Mouse (Mus musculus) cerebellum, adult 9-11 months (tissue): Measurements from ENCODE around the gene Prss56.

Experiments
- DNase-seq: peaks from one replicate; pipeline ENCODE4 v3.0.0; 2022

Gene Prss56

GRCm38 (mm10) chr1:87186261-87187036 lies 3.3 kb downstream of the Prss56 start:
- DNase-seq: peak; percentile 17

DNA sequence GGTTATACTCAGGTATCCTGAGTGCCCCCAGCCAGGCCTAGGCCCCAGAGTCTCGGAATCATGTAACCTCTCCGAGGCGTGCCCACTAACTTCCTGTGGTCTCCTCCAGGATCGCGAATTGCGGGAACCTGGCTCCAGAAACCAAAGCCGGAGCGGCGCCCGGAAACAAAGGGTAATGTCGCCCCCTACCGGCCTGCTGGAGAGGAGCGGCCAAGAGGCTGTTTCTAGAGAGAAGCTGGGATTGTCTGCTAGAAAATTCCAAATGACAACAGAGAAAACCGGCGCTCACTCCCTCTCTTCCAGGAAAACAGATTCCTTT lies 3.9 kb downstream of the Prss56 start:
- DNase-seq: peak; percentile 58

DNA sequence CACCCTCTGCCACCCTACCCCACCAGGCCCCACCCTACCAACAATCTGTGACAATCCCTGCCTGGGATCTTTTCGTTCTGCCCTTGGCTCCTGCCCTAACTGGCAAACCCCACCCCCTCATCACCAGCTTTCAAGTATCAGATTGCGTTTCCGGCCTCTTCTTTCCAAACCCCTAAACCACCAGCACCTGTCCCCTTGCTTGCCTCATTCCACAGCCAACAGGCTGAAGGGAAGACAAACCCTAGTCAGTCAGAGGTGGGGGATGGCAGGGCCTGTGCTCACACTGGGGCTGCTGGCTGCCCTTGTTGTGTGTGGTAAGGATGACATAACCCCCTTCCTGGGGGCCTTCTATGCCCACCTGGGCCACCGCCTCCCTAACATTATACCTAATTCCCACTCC lies 7.3 kb downstream of the Prss56 start, which contains the start of gene Chrnd:
Gene Chrnd, plus strand, starts transcription at position 179 of the 400 bp plus-strand sequence.
- no peak for DNase-seq

- no peak for DNase-seq
Observed at GRCm38 (mm10) chr1:87197296-87197695, 14.2 kb downstream of the Prss56 start.

- DNase-seq: no peak
Observed at GRCm38 (mm10) chr1:87198119-87199065, 15.3 kb downstream of the Prss56 start.

DNA sequence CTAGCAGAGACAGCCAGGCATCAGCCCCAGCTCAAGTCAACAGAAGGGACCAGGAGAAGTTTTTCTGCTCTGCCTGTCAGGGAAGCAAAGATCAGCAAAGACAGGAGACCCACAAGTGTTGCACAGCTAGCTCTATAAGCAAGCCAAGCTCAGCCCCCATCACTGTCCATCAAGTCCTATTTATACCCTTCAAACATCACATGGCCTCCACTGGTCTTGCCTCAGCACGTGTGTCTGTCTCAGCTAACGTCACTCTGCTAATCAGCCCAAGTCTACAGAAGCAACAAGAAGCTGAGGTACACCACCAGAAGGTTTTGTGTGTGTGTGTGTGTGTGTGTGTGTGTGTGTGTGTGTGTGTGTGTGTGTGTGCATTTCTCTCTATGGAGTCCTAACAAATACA lies 17.7 kb downstream of the Prss56 start:
- no peak for DNase-seq

DNA sequence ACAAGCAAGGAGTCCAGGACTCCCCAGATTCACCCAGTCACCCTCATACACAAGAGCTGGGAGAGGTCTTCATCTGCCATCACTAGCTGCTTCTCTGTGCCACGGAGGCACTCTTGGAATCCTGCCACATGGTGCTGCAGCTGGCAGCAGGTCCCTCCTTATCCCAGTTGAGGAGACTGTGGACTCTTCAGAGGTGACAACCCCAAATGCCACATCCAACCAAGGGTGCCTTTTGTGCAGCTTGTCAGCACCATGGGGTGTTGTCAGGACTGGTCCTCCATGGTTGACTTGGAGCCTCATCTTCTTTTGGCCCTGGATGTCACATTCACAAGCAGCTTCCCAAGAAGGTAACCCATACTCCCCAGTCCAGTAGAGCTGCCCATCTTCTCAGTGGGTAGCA lies 18.7 kb downstream of the Prss56 start:
- DNase-seq: no peak

DNA sequence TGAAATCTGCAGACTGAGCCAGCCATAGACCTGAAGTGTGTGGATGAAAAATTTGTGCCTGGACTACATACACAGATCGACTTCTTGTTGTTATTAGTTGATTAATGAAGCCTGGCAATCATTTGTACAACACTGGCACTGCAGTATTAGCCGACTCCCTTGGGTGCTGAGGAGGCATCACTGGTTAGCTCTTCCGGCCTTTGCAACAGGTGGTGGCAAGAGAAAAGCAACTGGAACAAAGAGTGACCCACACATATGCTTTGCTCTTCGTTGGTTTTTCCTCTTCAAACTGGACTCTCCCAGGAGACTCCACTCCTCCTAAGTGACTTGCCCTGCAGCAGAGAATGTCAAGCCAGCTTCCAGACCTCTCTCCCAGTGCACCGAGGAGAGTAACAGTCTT lies 20.7 kb downstream of the Prss56 start:
- DNase-seq: no peak

DNA sequence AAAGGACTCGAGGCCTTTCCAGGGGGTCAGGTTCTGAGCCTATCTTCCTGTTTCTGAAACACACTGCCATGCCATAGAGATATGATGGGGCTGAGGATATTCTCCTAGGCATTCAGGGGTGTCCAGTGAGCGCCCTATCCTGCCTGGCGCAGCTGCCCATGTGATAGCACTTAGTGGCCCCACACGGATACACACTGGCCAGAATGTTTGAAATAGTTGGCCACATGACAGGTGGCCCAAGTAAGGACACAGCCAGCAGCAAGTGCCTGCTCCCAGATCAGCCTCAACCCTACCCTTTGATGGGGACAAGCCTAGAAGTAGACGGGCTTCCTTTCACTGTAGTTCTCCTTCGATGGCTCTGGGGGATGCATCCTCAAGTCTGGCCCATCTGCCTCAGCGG lies 21.4 kb downstream of the Prss56 start, which contains the start of gene Chrng:
Gene Chrng, plus strand, starts transcription at position 193 of the 400 bp plus-strand sequence.
- no peak for DNase-seq

DNA sequence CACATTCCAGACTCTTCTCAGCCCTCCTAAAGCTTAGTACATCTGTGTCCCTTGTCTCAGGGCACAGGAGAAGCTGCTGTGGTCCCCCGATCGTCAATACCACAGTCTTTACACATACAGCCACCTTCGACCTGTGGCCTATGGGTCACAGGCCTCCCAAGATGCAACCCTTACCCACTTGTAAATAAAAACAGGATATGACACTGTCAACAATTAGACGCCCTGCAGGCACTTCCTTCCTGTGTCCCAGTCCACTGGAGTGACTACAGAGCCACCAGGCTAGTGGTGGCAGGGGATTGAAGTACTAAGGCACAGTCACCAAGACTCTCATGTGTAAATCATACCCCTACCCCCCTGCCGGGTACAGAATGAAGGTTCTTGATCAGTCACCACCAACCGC lies 21.9 kb downstream of the Prss56 start:
- no peak for DNase-seq

GRCm38 (mm10) chr1:87205502-87205901 lies 22.4 kb downstream of the Prss56 start:
- DNase-seq: no peak

DNA sequence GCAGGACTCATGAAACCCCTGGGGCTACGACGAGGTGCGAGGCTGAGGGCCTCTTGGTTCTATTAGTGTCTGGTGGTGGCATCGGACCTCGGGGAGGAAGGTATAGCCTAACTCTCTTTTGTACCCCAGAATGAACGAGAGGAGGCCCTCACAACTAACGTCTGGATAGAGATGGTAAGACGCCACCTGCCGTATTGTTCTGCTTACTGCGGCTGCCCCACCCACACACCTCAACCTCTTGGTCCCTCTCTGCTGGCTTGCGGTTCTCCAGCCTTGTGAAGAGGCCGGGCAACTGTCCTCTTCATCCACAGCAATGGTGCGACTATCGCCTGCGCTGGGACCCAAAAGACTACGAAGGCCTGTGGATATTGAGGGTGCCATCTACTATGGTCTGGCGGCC lies 23.2 kb downstream of the Prss56 start:
- DNase-seq: no peak

- no peak for DNase-seq
Observed at GRCm38 (mm10) chr1:87211431-87211830, 28.3 kb downstream of the Prss56 start.

GRCm38 (mm10) chr1:87213735-87214704 lies 30.9 kb downstream of the Prss56 start, which contains the start of gene Eif4e2:
TSS of gene Eif4e2 (plus strand) at chr1:87213914.
- peak; percentile 93 for DNase-seq

DNA sequence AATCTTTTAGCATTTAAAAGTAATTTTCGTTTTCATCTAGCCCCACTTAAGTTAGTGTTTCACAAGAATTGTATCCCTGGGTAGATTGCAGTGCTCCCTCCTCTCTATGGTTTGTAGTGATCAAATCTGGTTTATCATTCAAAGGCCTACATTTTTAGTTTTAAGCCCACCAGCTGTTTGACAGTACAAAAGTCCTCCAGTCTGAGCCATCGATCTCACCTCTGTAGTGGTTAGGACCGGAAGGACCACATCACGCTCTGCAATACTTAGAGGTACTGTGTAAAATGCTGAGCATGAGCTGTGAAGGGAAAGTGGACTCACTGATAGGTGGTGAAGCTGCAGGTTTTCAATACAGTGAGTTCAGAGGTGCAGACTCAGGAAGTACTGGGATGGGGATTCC lies 31.6 kb downstream of the Prss56 start:
- no peak for DNase-seq

- DNase-seq: no peak
Observed at GRCm38 (mm10) chr1:87217938-87218337, 34.8 kb downstream of the Prss56 start.

DNA sequence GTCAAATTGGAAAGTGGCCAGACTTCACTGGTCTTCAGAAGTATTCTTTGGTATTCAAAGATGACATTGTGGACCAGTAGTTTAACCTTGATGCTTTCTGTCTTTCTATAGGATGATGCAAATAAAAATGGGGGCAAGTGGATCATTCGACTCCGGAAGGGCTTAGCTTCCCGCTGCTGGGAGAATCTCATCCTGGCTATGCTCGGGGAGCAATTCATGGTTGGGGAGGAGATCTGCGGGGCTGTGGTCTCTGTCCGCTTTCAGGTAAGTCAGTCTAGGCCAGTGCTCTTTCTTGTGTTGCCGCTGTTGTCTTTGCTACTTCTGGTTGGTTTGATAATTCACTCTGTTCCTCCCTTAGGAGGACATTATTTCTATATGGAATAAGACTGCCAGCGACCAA lies 42.6 kb downstream of the Prss56 start:
- no peak for DNase-seq

DNA sequence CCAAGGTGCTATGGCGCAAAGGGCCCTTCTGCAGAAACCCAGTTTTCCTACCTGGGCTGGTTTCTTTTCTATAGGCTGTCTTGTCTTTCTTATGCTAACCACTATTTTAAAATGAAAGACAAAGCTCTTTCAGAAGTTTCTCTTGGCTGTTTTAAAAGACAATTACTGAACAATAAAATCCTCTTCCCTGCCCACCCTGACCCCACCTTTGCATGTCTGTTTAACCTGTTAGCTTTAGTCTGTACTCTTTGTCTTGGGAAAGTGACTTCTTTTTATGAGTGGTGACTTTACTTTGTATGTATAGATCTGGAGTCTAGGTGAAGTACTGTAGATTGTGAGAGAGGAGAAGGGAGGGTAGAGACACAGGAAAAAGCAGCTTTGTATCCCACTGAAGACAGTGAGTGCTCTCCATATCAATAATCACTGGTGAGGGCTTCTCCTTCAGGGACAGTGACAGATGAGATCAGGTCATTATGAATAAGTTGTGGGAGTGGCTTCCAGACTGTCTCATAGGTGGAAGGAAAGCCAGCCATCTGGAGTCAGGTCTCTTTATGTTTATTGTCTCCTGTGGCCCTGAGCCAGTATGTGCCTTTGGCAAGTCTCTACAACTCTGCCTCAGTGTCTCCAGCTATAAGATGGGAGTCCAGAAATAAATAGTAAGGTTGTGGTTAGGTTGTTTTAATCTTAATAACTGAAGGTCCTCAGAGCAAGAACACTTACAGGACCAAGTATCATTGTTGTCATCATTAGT lies 43.5 kb downstream of the Prss56 start:
- DNase-seq: peak; percentile 47

DNA sequence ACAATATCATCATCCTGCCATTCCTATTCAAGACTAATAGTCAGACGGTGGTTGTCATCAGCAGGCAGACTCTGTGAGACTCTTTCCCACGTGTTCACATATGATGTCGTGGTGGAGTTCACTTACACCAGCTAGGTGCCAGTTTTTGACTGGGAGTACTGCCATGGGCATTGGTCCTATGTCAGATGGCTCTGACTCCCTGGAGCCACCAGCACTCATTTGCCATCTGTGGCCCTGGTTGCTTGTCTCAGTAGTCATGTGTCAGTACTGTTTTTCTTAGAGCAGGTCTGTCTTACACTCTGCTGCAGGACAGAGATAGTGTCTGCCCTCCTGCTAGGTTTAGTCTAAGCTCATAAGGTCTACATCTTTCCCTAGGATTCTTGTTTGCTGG lies 44.0 kb downstream of the Prss56 start:
- DNase-seq: peak; percentile 93

DNA sequence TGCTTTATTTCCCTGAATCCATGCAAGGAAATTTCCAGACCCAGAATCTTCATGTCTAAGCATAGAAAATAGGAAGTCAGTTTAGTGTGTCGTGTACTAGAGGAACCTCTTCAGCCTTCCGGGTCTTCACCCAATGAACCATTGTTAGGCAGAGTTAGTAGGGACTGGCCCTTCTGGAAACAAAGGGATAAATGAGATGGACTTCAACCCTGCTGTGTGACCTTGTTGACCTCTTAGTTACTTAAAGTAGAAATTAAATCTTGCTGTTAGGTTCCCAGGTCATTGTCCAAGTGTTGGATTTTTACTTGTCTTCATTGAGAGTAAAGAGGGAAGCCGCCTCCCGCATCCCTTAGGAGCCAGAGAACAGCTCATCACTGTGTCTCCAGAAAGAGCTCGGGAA lies 47.5 kb downstream of the Prss56 start:
- DNase-seq: no peak

DNA sequence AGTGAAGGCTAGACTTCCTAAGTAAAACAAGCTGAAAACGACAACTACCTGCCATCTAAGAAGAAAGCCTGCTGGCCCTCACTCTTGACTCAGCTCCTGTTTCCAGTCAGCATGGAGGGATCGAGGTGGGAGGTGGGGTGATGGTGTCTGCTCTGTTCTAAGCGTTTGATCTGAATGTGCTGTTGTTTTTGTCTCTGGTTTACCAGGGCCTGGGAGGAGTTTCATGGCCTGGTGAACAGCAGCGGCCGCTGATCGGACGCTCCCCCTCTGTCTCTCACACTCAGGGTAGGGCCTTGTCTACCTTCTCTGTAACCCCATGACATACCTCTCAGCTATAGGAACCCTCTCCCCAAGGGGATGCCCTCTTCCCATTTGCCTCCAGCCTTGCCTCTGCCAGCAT lies 49.1 kb downstream of the Prss56 start:
- DNase-seq: no peak
